ENCODE assay signal across 8 mouse cellular contexts in genomic region chr7:25827199-25827598, GRCm38 (mm10). TPM values are rescaled to one million over a fixed set of nuclear protein-coding genes. Genes with fewer than 3 reads are reported as not detected.
DNase-seq lines count a peak whose midpoint lies in the region; ATAC-seq lines count a peak whose summit lies in the region.

No protein-coding gene starts in this region.

- no peak for ATAC-seq in heart, embryonic 11.5 days (replicated peaks; ENCODE audit: insufficient number of reproducible peaks, low FRiP score, low TSS enrichment)
- ATAC-seq in megakaryocyte, adult 5-6 weeks (ENCODE audit: poor library complexity, severe bottlenecking): peak; percentile 38; the same call in 1 of the 2 replicates
- no peak for ATAC-seq in midbrain, embryonic 15.5 days (replicated peaks)

- no peaks in the 10 kb centered on the region for H3K36me3 ChIP-seq in heart, embryonic 11.5 days (ENCODE audit: control insufficient read depth, insufficient read depth, low read length)
- no peaks in the 10 kb centered on the region for H3K36me3 ChIP-seq in midbrain, embryonic 15.5 days (replicated peaks)

- 48% methylated on average over 3 of the region's 3 CpGs for WGBS in heart, embryonic 11.5 days (ENCODE audit: insufficient replicate concordance)
- 72% methylated on average over 3 of the region's 3 CpGs for WGBS in midbrain, embryonic 15.5 days

- no peak overlapping the region for H3K4me2 ChIP-seq in heart, embryonic 11.5 days
- H3K4me2 ChIP-seq in midbrain, embryonic 15.5 days: no peak overlapping the region

- no peaks in the 10 kb centered on the region for H3K27me3 ChIP-seq in heart, embryonic 11.5 days (ENCODE audit: control insufficient read depth, insufficient read depth, low read length)
- H3K27me3 ChIP-seq in midbrain, embryonic 15.5 days (replicated peaks): no peaks in the 10 kb centered on the region

- no peak overlapping the region for H3K9ac ChIP-seq in heart, embryonic 11.5 days (ENCODE audit: low read depth, low read length)
- no peak overlapping the region for H3K9ac ChIP-seq in midbrain, embryonic 15.5 days

- no peaks in the 10 kb centered on the region for H3K9me3 ChIP-seq in heart, embryonic 11.5 days (replicated peaks; ENCODE audit: control insufficient read depth, low read length)
- H3K9me3 ChIP-seq in midbrain, embryonic 15.5 days: no peaks in the 10 kb centered on the region

- H3K4me1 ChIP-seq in heart, embryonic 11.5 days (ENCODE audit: control insufficient read depth, insufficient read depth, low read length): 0 out of 2 replicates have a peak, but pooled peaks cover 3% of the 10 kb centered on the region
- no peaks in the 10 kb centered on the region for H3K4me1 ChIP-seq in midbrain, embryonic 15.5 days

- no peak overlapping the region for H3K4me3 ChIP-seq in heart, embryonic 11.5 days (ENCODE audit: low read depth, low read length)
- H3K4me3 ChIP-seq in midbrain, embryonic 15.5 days: no peak overlapping the region

- peak; percentile 97 for DNase-seq in heart, adult 11 months
- DNase-seq in adrenal gland, postnatal 14 days: peak; percentile 76
- peak; percentile 76 for DNase-seq in induced T-regulatory cell, adult 2 months (ENCODE audit: low read depth)
- no peak for DNase-seq in right cerebral cortex, adult 2 months (ENCODE audit: low spot score in 2 of 2)
- DNase-seq in left cerebral cortex, adult 18-20 months (ENCODE audit: low spot score in 2 of 2): no peak

- no peak overlapping the region for H3K27ac ChIP-seq in heart, embryonic 11.5 days (ENCODE audit: low read depth, low read length)
- no peak overlapping the region for H3K27ac ChIP-seq in midbrain, embryonic 15.5 days

RNA-seq across cellular contexts. Expression of gene Cyp2s1, which starts 10.5 kb away (rescaled TPM):
- 4.0 and 5.5 TPM in 2 replicates for polyA plus RNA-seq in heart, embryonic 11.5 days (2014; fragmentation: Nextera tagmentation; extraction: Ambion mirVana)
- 2.9 and 3.3 TPM in 2 replicates for total RNA-seq in adrenal gland, postnatal 14 days (2021)
- 0.21 TPM in 1 of 2 replicates, not detected in the other for total RNA-seq in megakaryocyte, adult 5-6 weeks (2015)
- total RNA-seq in megakaryocyte, adult 5-6 weeks (2017): not detected in 2 replicates
- polyA plus RNA-seq in midbrain, embryonic 15.5 days (2015; fragmentation: Nextera tagmentation; extraction: Ambion mirVana): 1.9 and 2.2 TPM in 2 replicates
- total RNA-seq in left cerebral cortex, adult 18-20 months (2021): 1 to 10 TPM; 3.8 TPM

RNA-seq across cellular contexts. Expression of gene Axl, which starts 38.7 kb away (rescaled TPM):
- 53.6 and 54.5 TPM in 2 replicates for polyA plus RNA-seq in heart, embryonic 11.5 days (2014; fragmentation: Nextera tagmentation; extraction: Ambion mirVana)
- total RNA-seq in adrenal gland, postnatal 14 days (2021): 44.8 and 57.9 TPM in 2 replicates
- 7.7 and 8.0 TPM in 2 replicates for total RNA-seq in megakaryocyte, adult 5-6 weeks (2015)
- total RNA-seq in megakaryocyte, adult 5-6 weeks (2017): 5.7 and 7.6 TPM in 2 replicates
- polyA plus RNA-seq in midbrain, embryonic 15.5 days (2015; fragmentation: Nextera tagmentation; extraction: Ambion mirVana): 20.2 and 22.2 TPM in 2 replicates
- 10 to 100 TPM; 34.6 to 34.8 TPM for total RNA-seq in left cerebral cortex, adult 18-20 months (2021)

Comparison
In these comparisons a context has a peak if more than half of its experiments do, and no peak if none do; other contexts are left out.
1. DNase-seq: peak in heart, adult 11 months (single experiment), adrenal gland, postnatal 14 days (single experiment) and induced T-regulatory cell, adult 2 months (single experiment); none in right cerebral cortex, adult 2 months (0 of 2) and left cerebral cortex, adult 18-20 months (0 of 2).